Mouse (Mus musculus): ENCODE measurements around the gene Tmcc3.
"Not testable (repeated sequence)": the region's sequence is repeated elsewhere in the genome, so short reads cannot be mapped to it uniquely, and the experiment has no call there.

The Tmcc3 gene

DNA sequence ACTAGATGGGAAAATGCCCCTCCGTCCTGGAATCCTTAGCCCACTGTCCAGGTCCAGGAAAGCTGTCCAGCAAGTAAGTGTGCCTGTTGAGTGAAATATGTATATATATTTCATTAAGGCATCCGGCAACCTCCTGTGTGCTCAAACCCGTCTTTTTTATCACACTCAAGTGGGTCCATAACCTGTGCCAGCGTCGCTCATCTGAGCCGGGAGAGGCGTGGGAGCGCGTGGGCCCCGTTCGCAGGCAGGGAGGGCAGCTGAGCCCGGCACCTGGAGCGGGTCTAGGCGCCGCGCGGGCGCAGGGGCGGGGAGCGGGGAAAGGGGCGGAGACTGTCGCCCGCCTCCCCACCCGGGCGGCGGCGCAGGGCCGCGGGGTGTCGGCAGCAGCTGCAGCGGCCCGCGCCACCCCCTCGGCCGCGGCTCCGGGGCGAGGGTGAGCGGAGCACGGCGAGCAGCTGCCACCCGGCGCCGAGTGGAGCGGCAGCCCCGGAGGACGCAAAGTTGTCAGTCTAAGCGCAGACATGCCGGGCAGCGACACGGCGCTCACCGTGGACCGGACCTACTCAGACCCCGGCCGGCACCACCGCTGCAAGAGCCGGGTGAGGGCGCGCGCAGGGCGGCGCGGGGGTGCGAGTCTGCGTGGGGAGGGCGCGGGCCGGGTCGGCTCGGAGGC lies 202.9 kb downstream of the Tmcc3 start:
- no peak for DNase-seq (ENCODE audit: low read depth, low spot score)

DNA sequence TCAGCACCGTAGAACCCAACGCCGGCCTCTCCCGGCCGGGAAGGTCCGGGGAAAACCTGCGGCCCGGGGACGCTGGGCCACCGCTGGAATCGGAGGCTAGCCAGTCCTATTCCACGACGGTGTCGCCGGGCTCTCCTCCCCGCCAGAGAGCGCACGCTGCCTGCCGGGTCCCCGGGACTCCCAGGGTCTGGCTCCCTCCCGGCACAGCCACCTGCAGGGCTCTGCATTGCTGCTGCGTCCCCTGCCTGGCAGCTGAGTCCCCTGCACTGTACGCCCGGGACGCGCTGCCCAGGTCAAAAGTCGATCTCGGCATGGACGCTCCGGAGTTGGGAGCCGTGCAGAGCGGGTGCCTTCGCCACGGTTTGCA lies 203.4 kb downstream of the Tmcc3 start:
- DNase-seq (ENCODE audit: low read depth, low spot score): no peak

DNA sequence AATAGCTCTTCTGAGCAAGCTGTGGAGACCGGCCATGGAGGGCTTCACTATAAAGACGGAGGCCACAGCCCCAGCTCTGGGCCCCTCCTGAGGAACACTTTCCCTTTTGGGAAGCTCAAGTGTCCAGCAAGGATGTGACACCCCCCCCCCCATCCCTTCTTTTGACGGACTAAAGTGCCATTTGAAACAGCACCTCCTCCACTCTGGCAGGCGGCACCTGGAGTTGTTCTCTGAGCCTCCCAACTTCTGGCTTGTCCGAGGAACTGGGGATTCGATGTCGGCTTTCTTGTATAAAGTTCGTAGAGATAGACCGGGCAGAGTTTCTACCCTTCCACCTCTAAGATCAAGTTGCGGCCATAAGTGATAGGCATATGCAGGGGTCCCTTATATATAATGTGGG lies 203.8 kb downstream of the Tmcc3 start:
- no peak for DNase-seq (ENCODE audit: low read depth, low spot score)

DNA sequence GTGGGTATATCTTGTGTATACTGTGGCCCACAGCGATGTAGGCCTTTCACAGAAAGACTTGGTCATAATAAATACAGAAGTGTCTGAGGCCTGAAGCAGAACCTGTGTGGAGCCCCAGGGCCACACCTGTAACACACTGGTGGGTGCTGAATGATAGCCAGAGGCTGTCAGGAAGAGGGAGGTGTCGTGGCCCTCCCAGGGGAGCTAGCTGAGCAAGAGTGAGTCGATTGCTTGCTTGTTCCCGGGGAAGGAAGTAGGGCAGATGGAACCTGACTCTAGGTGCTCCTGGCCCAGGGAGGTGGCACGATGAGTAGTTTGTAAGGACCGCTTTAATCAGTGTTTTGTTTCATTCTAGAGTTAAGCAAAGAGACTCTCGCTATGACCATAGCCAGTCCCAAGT lies 208.1 kb downstream of the Tmcc3 start:
- no peak for DNase-seq (ENCODE audit: low read depth, low spot score)

DNA sequence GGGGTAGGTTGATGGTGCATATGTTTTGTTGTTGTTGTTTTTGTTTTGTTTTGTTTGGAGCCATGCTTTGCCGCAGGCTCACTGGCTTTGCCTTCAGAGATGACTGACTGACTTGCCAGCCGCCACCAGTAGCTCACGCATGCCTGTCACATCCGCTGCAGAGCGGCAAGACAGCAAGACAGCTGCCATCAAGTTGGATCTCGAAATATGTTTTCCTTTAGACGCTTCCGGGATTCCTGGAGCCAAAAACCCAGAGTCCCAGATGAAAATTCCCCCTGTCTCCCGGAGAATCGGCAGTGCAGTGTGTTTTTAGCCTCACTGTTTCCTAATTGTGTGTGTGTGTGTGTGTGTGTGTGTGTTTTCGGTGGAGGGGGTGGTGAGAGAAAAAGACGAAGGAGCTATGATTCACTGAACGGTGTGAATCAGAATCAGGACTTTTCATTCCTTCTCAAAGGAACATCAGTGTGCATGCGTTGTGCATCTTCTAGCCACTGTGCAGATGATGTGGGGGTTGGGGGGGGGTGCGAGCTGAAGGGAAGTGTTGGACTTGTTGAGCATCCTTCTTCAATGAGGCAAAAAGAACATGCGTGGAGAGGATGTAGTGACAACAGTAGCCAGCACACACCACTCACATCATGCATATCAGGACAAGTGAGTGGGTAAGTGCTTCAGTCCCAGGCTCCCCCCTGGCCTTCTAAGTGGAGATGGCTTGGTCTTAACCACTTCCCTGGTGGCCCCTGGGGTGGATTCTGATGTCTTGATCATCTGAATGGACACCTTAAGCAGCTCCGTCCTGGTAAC lies 208.8 kb downstream of the Tmcc3 start:
- no peak for DNase-seq (ENCODE audit: low read depth, low spot score)

DNA sequence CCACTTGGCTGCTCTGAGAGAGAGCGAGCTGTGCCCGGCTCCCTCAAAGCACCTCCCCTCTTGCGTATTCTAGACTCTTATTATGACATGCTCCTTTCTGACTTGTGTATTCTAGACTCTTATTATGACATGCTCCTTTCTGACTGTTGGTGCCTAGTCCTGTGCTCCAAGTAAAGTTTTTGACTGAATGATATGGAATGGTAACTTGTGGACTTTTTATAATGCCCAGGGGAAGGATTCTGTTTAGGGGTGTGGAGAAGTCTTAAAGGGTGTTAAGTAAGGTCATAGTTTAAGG lies 209.3 kb downstream of the Tmcc3 start:
- DNase-seq (ENCODE audit: low read depth, low spot score): no peak

DNA sequence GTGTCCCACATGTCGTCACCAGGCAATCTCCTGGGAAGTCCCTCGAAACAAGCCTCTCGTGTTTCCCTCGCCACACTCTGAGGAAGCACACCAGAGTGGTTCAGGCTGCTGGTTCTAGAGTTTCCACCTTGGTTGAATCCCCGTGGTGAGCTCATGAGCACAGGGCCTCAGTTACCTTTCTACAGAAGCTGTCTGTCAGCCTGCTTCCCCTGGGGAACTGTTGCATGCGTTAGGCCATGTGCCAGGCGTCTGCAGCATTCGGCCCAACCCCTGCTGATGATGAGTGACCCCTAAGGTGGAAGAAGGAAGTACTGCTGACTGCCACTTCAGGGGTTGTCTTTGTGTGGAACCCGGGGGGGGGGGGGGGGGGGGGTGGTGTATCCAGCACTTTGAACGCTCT lies 210.0 kb downstream of the Tmcc3 start:
- no peak for DNase-seq (ENCODE audit: low read depth, low spot score)

DNA sequence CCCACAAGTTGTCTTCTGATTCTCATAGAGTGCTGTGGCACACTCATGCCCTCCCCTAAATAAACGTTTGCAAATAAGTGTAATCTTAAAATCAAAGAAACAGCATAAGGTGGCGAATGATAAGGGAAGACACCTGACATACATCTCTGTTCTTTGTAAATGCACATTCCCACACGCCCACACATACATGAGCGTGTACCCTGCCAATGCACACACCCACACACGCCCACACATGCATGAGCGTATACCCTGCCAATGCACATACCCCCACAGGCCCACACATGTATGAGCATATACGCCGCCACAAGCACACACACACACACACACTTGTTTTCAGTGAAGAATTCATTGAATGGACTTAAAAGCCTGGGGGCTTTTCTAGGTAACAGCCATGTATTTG lies 211.5 kb downstream of the Tmcc3 start:
- DNase-seq (ENCODE audit: low read depth, low spot score): no peak

DNA sequence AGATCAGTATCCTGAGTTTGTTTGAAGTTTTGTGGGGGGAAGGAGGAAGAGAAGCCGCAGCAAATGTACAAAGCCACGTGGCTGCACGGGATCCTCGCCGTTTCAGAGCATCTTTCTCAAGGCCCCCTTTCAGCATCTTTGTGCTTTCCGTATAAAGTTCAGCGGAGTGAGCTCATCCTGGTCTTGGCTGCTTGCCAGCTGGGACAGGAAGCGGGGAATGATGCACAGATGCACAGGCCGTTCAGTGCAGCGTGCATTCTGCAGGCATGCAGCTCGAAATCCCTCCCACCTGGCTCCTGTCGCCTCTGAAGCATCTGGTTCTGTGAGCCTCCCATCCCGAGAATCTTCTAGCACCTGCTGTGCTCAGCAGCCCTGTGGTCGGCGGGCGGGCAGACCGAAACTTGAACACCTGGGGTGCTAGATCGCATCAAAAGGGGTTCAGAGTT lies 212.0 kb downstream of the Tmcc3 start:
- no peak for DNase-seq (ENCODE audit: low read depth, low spot score)

DNA sequence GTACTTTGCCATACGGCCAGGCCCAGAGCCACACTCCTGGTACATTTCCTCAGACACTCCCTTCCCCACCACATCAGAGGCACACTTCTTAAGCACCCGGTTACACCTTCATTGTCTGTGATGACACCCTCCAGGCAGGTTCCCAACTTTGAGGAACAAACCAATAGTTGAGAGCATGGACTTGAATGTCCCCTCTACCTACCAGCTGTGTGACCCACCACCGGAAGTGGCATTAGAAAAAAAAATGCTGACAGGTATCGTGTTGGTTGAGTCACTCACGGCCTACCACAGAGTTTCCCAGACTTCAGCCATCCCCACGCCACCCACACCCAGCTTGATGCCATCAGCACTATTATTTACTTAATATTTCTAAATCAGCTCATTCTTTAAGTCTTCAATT lies 213.2 kb downstream of the Tmcc3 start:
- DNase-seq (ENCODE audit: low read depth, low spot score): no peak

DNA sequence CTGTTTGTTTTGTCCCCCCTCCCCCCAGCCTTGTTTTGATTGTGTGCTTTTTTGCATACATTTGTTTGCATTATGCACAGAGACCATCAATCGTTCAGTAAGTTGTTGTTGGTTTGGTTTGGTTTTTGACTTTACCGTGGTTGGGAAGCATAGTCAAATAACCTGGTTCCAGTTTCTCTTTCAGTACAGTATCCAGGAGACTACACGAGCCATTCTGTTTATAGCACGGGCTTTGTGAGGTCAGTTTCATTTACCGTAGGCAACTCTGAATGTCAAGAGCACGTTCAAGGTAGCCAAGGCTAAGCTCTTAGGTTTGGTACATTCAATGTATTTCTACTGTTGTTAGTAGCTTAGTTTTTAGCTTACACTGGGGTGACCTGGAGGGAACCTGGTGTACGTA lies 214.0 kb downstream of the Tmcc3 start:
- no peak for DNase-seq (ENCODE audit: low read depth, low spot score)

DNA sequence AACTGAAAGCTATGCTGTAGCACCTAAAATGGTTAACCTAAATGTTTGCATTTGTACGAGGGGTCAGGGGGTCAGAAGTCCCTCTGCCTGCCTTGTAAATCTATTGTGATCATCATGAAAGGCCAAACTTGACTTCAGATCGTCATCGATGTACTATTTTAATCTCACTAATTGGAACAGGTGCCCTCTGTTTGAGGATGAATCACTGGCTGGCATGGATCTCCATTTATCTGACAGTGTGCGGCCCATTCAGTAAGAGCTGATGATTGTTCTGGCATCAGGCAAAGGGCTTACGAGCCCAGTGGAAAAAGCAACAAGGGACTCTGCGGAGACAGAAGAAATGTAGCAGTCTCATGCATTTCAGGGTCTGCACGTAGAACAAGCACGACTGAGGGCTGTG lies 215.1 kb downstream of the Tmcc3 start:
- no peak for DNase-seq (ENCODE audit: low read depth, low spot score)

DNA sequence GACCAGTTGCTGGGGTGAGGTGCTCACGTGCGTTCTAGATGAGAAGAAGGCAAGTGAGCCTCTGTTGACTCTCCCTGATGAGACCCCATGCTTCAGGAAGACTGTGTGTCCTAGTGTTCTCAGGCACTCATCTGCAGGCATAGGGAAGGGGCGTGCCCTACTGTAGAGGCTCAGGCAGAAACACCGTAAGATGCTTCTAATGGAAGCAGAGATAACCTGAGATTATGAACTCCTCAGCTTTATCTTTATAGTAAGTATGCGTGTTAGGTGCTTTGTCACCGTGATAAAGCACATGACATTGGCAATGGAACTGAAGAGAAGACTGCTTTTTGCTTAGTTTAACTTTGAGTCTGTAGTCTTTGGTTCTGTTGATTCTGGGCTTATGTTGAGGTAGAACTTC lies 215.5 kb downstream of the Tmcc3 start:
- no peak for DNase-seq (ENCODE audit: low read depth, low spot score)

DNA sequence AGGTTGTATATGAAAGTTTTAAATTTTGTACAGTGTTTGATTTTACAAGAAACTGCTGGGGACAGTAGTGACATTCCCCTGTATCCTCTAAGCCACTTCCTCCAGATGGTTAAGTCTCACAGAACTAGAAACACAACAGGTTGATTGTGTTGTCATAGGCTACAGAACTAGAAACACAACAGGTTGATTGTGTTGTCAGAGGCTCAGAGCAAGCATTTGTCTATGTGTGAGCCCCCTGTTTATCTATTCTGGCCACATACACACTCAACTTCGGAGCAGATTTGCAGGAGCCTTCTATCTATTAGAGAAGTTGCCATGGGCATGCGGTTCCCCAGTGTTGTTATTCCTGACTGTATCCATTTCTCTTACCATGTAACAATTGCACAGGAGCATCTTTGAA lies 218.3 kb downstream of the Tmcc3 start:
- no peak for DNase-seq (ENCODE audit: low read depth, low spot score)

DNA sequence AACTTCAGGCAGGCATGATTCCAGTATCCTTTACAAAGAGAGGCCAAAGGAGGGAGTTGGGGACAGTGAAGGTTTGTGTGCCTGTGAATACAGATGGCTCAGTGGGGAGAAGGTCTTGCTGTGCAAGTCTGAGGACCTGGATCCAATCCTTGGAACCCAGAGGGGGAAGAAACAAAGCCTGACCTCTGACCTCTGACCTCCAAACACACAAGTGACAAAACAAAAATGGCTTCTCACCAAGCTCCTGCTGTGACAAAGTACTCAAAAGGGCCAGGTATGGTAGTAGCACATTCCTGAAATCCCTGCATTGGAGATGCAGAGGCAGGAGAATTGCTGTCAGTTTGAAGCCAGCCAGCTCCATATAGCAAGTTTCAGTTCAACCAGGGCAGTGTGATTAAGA lies 219.7 kb downstream of the Tmcc3 start:
- DNase-seq (ENCODE audit: low read depth, low spot score): no peak

DNA sequence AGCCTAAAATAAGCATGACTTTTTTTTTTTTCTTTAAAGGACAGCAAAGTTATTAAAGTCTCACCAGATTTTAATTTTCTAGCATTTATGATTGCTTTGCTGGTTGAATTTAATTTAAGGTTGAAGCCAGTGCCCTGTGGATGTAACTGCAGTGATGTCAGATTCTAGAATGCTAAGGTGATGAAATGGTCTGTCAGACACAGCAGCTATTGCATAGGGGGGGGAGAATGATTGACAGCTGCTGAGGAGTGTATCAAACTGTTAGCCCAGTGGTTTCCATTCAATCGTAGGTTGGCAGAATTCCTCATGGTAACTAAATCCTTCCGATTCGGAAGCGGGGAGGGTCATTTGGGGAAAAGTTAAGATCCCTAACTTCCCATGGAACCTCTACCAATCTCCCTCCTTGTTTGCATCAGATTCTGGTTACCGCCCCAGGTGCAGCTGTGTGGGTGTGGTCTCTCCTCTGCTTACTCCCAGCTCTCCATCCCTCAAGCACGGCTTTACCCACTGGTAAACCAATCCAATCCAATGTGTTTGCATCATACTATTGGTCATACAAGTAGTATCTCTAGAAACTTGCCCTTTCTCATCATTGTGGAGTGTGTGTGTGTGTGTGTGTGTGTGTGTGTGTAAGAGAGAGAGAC lies 221.5 kb downstream of the Tmcc3 start:
- DNase-seq (ENCODE audit: low read depth, low spot score): no peak

DNA sequence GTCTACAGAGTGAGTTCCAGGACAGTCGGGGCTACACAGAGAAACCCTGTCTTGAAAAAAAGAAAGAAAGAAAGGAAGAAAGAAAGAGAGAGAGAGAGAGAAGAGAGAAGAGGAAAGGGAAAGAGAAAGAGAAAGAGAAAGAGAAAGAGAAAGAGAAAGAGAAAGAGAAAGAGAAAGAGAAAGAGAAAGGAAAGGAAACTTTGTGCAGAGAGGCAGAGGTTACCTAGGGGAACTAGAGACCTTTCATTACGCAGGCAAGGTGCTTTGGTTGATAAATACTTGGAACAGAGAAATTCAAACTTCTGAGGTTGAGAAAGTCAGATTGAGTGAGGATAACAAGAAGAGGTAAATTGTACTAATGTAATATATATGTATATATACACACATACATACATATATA lies 226.9 kb downstream of the Tmcc3 start:
- not testable (repeated sequence) for DNase-seq (ENCODE audit: low read depth, low spot score)

DNA sequence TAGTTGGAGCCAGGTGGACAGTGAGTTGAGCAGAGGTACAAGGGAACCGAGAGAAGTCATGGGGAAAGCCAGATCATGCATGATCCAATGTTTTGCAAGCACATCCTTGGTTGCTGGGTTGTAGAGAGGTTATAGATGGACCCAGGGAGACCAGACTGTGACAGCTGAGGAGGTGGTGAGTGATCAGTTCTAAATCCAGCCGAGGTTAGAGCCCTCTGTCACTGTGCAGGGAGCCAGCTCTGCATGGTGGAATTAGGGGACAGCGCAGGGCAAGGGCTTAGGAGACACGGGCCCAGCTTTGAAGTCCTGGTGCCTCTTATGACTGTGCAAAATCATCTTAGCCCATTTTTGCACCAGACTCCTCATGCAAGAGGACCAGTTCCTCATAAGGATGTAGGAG lies 228.5 kb downstream of the Tmcc3 start:
- no peak for DNase-seq (ENCODE audit: low read depth, low spot score)

DNA sequence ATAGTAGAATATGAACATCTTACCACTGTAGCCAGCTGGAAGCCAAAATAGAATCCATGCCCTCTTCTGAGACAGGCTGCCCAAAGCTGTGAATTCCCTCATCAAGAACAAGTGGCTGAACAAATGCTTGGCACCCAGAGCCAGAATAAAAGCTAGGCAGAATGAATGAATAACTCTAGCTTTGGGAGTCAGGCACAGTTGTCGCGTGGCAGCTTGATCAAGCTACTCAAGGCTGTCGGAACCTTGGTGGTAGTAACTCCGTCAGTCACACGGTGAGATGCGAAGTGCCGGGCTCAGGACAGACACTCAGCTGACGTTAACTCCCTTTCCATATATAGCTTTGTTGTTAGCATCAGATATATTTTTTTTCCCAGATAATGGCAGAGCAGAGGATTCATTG lies 232.2 kb downstream of the Tmcc3 start:
- no peak for DNase-seq (ENCODE audit: low read depth, low spot score)

DNA sequence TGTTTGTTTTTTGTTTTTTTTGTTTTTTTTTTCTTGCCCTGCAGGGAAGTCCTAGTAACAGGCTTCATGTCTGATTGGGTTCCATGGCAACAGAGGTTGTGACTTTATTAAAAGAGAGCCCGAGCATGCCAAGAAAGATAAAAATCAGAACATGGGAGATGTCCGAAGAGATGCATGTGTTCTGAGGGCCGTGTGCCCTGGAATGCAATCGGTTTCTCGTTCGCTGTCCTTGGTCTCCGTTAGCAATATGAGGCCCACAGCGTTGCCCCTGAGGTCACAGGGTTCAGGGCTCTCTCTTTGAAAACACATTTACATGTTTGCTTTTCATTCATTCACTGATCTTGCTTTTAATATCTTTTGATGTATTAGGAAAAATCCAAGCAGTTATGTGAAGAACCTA lies 233.1 kb downstream of the Tmcc3 start:
- no peak for DNase-seq (ENCODE audit: low read depth, low spot score)

DNA sequence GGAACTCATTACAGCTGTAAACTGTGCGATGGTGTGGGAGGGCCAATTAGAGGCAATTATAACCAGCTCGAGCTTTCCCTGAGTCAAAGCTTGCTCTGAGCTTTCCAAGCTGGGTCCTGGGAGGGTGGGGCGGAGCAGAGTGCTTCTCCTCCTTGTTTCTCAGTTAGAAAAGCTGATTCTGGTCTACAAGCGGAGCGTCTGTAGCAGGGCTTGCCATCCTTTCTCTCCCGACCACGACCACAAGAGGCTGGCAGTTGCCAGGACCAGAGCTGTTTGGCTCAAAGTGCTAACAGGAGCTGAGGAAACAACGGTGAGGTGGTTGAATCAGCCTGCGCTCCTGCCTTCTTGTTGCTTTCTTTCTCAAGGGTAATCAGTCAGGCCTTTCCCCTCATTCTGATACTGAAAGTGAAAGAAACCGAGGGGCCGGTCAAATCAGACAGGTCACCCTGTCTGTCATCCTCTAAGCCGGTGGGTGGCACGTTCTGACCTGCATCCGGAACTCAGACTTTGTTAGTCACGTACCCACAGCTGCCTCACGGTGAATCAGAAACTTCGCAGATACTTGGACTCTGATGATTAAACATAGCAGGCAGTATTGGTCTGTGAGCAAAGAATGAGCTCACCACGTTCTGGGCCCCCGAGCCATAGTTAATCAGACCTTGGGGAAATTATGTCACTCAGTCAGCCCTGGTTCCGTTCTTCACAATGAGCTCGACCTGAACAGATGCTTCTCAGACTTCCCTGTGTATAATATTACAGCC lies 233.7 kb downstream of the Tmcc3 start:
- DNase-seq (ENCODE audit: low read depth, low spot score): no peak

DNA sequence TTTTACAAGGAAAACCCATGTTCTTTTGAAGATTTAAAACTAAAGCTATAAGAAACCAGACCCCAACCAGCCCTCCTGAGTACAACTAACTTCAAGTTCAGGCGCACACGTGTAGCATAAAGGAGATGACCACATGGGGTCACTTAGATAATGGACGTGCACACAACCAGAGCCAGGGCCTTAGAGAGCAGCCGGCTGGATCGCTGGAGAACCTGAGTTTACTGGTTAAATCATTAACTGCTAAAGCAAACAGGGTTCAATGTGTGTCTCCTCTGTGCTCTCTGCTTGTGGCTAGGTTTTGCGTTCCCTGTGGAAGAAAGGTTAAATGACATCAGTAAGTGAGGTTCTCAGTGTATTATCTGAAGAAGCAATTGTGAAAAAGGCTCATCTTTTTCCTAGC lies 234.9 kb downstream of the Tmcc3 start:
- no peak for DNase-seq (ENCODE audit: low read depth, low spot score)
